Mouse (Mus musculus) midbrain, embryonic 14.5 days (tissue): ENCODE measurements around the gene Gm49358. TPM values are rescaled to one million over a fixed set of nuclear protein-coding genes. Genes with fewer than 3 reads are reported as not detected.
A peak's percentile ranks its signal among the peaks of the same experiment; 100 is the strongest.

Experiments used
- ATAC-seq: fragments of 200-750 bp; cut with Nextera tagmentation; 2 replicates; pipeline ENCODE4 v1.8.0; 2017; ENCODE audit warnings: moderate number of reproducible peaks, moderate library complexity; ENCODE audit not compliant: low FRiP score, low TSS enrichment
- DNase-seq: peaks from one replicate; pipeline ENCODE4 v3.0.0-alpha.2; 2015
- H3K27ac ChIP-seq: fragments of 300-500 bp; sonication (generic); replicated peaks from 2 replicates; pipeline ENCODE4 v1.5.1; 2014; ENCODE audit warnings: mild to moderate bottlenecking, low read depth, low read length, moderate library complexity
- H3K27me3 ChIP-seq: fragments of 300-500 bp; sonication (generic); 2 replicates; pipeline ENCODE4 v1.6.1; 2014; ENCODE audit warnings: low read length, control low read depth, mixed read lengths; ENCODE audit not compliant: control insufficient read depth, insufficient read depth
- H3K36me3 ChIP-seq: fragments of 300-500 bp; sonication (generic); 2 replicates; pipeline ENCODE4 v1.6.1; 2014; ENCODE audit warnings: low read length, control low read depth; ENCODE audit not compliant: control insufficient read depth, insufficient read depth
- H3K4me1 ChIP-seq: fragments of 300-500 bp; sonication (generic); 2 replicates; pipeline ENCODE4 v1.6.1; 2014; ENCODE audit warnings: mild to moderate bottlenecking, antibody characterized with exemption, low read length, control low read depth; ENCODE audit not compliant: control insufficient read depth, insufficient read depth
- H3K4me2 ChIP-seq: fragments of 300-500 bp; sonication (generic); 2 replicates; pipeline ENCODE4 v1.6.1; 2014; ENCODE audit warnings: mild to moderate bottlenecking, low read length, moderate library complexity
- H3K4me3 ChIP-seq: fragments of 300-500 bp; sonication (generic); replicated peaks from 2 replicates; pipeline ENCODE4 v1.5.1; 2014; ENCODE audit warnings: low read depth, low read length
- H3K9ac ChIP-seq: fragments of 300-500 bp; sonication (generic); replicated peaks from 2 replicates; pipeline ENCODE4 v1.6.1; 2014; ENCODE audit warnings: mild to moderate bottlenecking, low read length, moderate library complexity
- H3K9me3 ChIP-seq: fragments of 300-500 bp; sonication (generic); 2 replicates; pipeline ENCODE4 v1.6.1; 2016; ENCODE audit warnings: low read length, control low read depth, mixed read lengths; ENCODE audit not compliant: control insufficient read depth
- WGBS: fragments of 180-500 bp; shearing (Covaris S2); extraction: QIAGEN DNeasy Blood & Tissue Kit; methylation state at CpG from one replicate; pipeline ENCODE4 v1.1.7; 2014; 5-methylcytosine and 5-hydroxymethylcytosine counted together
- polyA plus RNA-seq: library from polyadenylated mRNA; unstranded; fragments of >200 nt; fragmentation: Nextera tagmentation; extraction: Ambion mirVana; gene quantifications from 2 replicates; pipeline ENCODE4 v1.2.1, GENCODE M21; 2014

Gm49358 gene
- polyA plus RNA-seq, 1 experiment from 2014 or later, result 0.87 TPM

GRCm38 (mm10) chr10:86769797-86770196 is 6.0 kb downstream of the Gm49358 start:
- Histone ChIP-seq H3K36me3 (no peaks in the 10 kb centered on the region), H3K9me3 (no peaks in the 10 kb centered on the region), H3K4me2 (no peak overlapping the region), H3K9ac (no peak overlapping the region), H3K4me1 (peaks cover 13% of the 10 kb centered on the region), H3K27me3 (no peaks in the 10 kb centered on the region), H3K27ac (peak overlapping the region; percentile 60), H3K4me3 (no peak overlapping the region)
- DNase-seq (peak; percentile 65), ATAC-seq (peak; percentile 77)
- WGBS, result 20% methylated on average over 4 of the region's 4 CpGs

- no peak for ATAC-seq
Measured at GRCm38 (mm10) chr10:86771701-86772100, 7.9 kb downstream of the Gm49358 start.

GRCm38 (mm10) chr10:86772231-86772631 is 8.5 kb downstream of the Gm49358 start:
- H3K36me3 ChIP-seq, result no peaks in the 10 kb centered on the region
- H3K4me2 ChIP-seq, result no peak overlapping the region
- no peak overlapping the region for H3K9ac ChIP-seq
- H3K27me3 ChIP-seq, result no peaks in the 10 kb centered on the region
- DNase-seq (no peak), ATAC-seq (no peak)
- 79% methylated on average over 6 of the region's 6 CpGs for WGBS
- H3K4me1 ChIP-seq, result peaks cover 13% of the 10 kb centered on the region
- H3K27ac ChIP-seq, result no peak overlapping the region
- H3K4me3 ChIP-seq, result no peak overlapping the region
- no peaks in the 10 kb centered on the region for H3K9me3 ChIP-seq

More at GRCm38 (mm10) chr10:86771701-86772100, 7.9 kb downstream of the Gm49358 start:
- DNase-seq, result no peak
- Histone ChIP-seq H3K4me2 (no peak overlapping the region), H3K36me3 (no peaks in the 10 kb centered on the region), H3K9me3 (no peaks in the 10 kb centered on the region), H3K27ac (no peak overlapping the region), H3K27me3 (no peaks in the 10 kb centered on the region), H3K9ac (no peak overlapping the region), H3K4me3 (no peak overlapping the region), H3K4me1 (peaks cover 13% of the 10 kb centered on the region)
- 87% methylated on average over 5 of the region's 5 CpGs for WGBS

- H3K4me3 ChIP-seq, result no peak overlapping the region
- ATAC-seq (no peak), DNase-seq (no peak)
- H3K9ac ChIP-seq, result no peak overlapping the region
- no peaks in the 10 kb centered on the region for H3K36me3 ChIP-seq
- no peaks in the 10 kb centered on the region for H3K27me3 ChIP-seq
- H3K9me3 ChIP-seq, result no peaks in the 10 kb centered on the region
- peaks cover 21% of the 10 kb centered on the region for H3K4me1 ChIP-seq
- no peak overlapping the region for H3K27ac ChIP-seq
- no peak overlapping the region for H3K4me2 ChIP-seq
- 89% methylated on average over 4 of the region's 4 CpGs for WGBS
Measured at GRCm38 (mm10) chr10:86773360-86773759, 9.6 kb downstream of the Gm49358 start.

GRCm38 (mm10) chr10:86776281-86776680 is 12.5 kb downstream of the Gm49358 start:
- no peak overlapping the region for H3K27ac ChIP-seq
- WGBS, result 89% methylated on average over 9 of the region's 9 CpGs
- no peaks in the 10 kb centered on the region for H3K9me3 ChIP-seq
- no peak overlapping the region for H3K9ac ChIP-seq
- peaks cover 8% of the 10 kb centered on the region; the same call in 1 of the 2 replicates for H3K4me1 ChIP-seq
- H3K27me3 ChIP-seq, result no peaks in the 10 kb centered on the region
- DNase-seq, result no peak
- H3K4me3 ChIP-seq, result no peak overlapping the region
- H3K4me2 ChIP-seq, result no peak overlapping the region
- H3K36me3 ChIP-seq, result no peaks in the 10 kb centered on the region
- ATAC-seq, result no peak

- WGBS, result 38% methylated on average over 19 of the region's 19 CpGs
- ATAC-seq, result peak; percentile 9; the same call in 1 of the 2 replicates
- H3K9me3 ChIP-seq, result no peaks in the 10 kb centered on the region
- H3K36me3 ChIP-seq, result no peaks in the 10 kb centered on the region
- peak overlapping the region; percentile 93 for H3K4me2 ChIP-seq
- peak overlapping the region; percentile 70 for H3K27ac ChIP-seq
- H3K9ac ChIP-seq, result peak overlapping the region; percentile 70; the same call in 1 of the 2 replicates
- no peaks in the 10 kb centered on the region for H3K27me3 ChIP-seq
- H3K4me3 ChIP-seq, result peak overlapping the region; percentile 72
- no peak for DNase-seq
- H3K4me1 ChIP-seq, result peaks cover 8% of the 10 kb centered on the region; the same call in 1 of the 2 replicates
Measured at GRCm38 (mm10) chr10:86777614-86778319, 14.0 kb downstream of the Gm49358 start.

- Histone ChIP-seq H3K4me1 (peaks cover 8% of the 10 kb centered on the region; the same call in 1 of the 2 replicates), H3K36me3 (no peaks in the 10 kb centered on the region), H3K4me2 (peak within 1 kb of the TSS; percentile 93), H3K9me3 (no peaks in the 10 kb centered on the region), H3K27me3 (no peaks in the 10 kb centered on the region), H3K4me3 (peak within 1 kb of the TSS; percentile 72), H3K9ac (peak within 1 kb of the TSS; percentile 70), H3K27ac (peak within 1 kb of the TSS; percentile 70)
- peak; percentile 96 for DNase-seq
- under 1% methylated on average over 44 of the region's 44 CpGs for WGBS
- ATAC-seq, result peak; percentile 95
Measured at GRCm38 (mm10) chr10:86778398-86779116, 14.8 kb downstream of the Gm49358 start, which contains the start of gene Nt5dc3. Nt5dc3 (plus strand) TSS chr10:86779005.

GRCm38 (mm10) chr10:86779117-86779755 is 15.5 kb downstream of the Gm49358 start:
- Histone ChIP-seq H3K4me3 (peak overlapping the region; percentile 72), H3K9ac (peak overlapping the region; percentile 70), H3K36me3 (no peaks in the 10 kb centered on the region), H3K27ac (peak overlapping the region; percentile 70), H3K4me2 (peak overlapping the region; percentile 93), H3K9me3 (no peaks in the 10 kb centered on the region), H3K4me1 (peaks cover 8% of the 10 kb centered on the region; the same call in 1 of the 2 replicates), H3K27me3 (no peaks in the 10 kb centered on the region)
- WGBS, result under 1% methylated on average over 57 of the region's 58 CpGs
- peak; percentile 66 for DNase-seq
- peak; percentile 59 for ATAC-seq
